Mouse (Mus musculus) T-cell, adult 2 months (primary cell): ENCODE measurements at regions not wholly inside any gene's neighbourhood (a gene's known extent, or its start where the extent isn't known, plus 50 kb on each side); places are given as distances from the start of the nearest gene placed in this dataset.

Experiments
- DNase-seq: peaks from one replicate; pipeline ENCODE4 v3.0.0; 2022; ENCODE audit warnings: low spot score

- DNase-seq, result no peak
Observed at GRCm38 (mm10) chr10:16742246-16742645, 980.8 kb upstream of the Cited2 start.

GRCm38 (mm10) chr10:16751546-16751945 lies 971.5 kb upstream of the Cited2 start:
- DNase-seq, result no peak

GRCm38 (mm10) chr10:16789641-16790243 lies 933.3 kb upstream of the Cited2 start:
- DNase-seq, result no peak

- no peak for DNase-seq
Observed at GRCm38 (mm10) chr10:16803978-16804377, 919.0 kb upstream of the Cited2 start.

- no peak for DNase-seq
Observed at GRCm38 (mm10) chr10:16810716-16811115, 912.3 kb upstream of the Cited2 start.

GRCm38 (mm10) chr10:16814013-16814412 lies 909.0 kb upstream of the Cited2 start:
- no peak for DNase-seq

GRCm38 (mm10) chr10:16861534-16861933 lies 861.5 kb upstream of the Cited2 start:
- no peak for DNase-seq

GRCm38 (mm10) chr10:16866914-16867313 lies 856.1 kb upstream of the Cited2 start:
- no peak for DNase-seq

GRCm38 (mm10) chr10:16874131-16874530 lies 848.9 kb upstream of the Cited2 start:
- no peak for DNase-seq

- DNase-seq, result no peak
Observed at GRCm38 (mm10) chr10:16878197-16878596, 844.8 kb upstream of the Cited2 start.

- no peak for DNase-seq
Observed at GRCm38 (mm10) chr10:16893316-16893715, 829.7 kb upstream of the Cited2 start.

- no peak for DNase-seq
Observed at GRCm38 (mm10) chr10:16895332-16895731, 827.7 kb upstream of the Cited2 start.

- no peak for DNase-seq
Observed at GRCm38 (mm10) chr10:16922888-16923287, 800.1 kb upstream of the Cited2 start.

GRCm38 (mm10) chr10:16923851-16924250 lies 799.2 kb upstream of the Cited2 start:
- no peak for DNase-seq

GRCm38 (mm10) chr10:16937705-16938104 lies 785.3 kb upstream of the Cited2 start:
- DNase-seq, result no peak

GRCm38 (mm10) chr10:16951636-16952035 lies 771.4 kb upstream of the Cited2 start:
- DNase-seq, result no peak

- no peak for DNase-seq
Observed at GRCm38 (mm10) chr10:16960971-16961370, 762.0 kb upstream of the Cited2 start.

- no peak for DNase-seq
Observed at GRCm38 (mm10) chr10:16962463-16962862, 760.6 kb upstream of the Cited2 start.

- no peak for DNase-seq
Observed at GRCm38 (mm10) chr10:16978770-16979169, 744.2 kb upstream of the Cited2 start.

GRCm38 (mm10) chr10:16990227-16990626 lies 732.8 kb upstream of the Cited2 start:
- no peak for DNase-seq

GRCm38 (mm10) chr10:16993789-16994188 lies 729.2 kb upstream of the Cited2 start:
- DNase-seq, result no peak

- no peak for DNase-seq
Observed at GRCm38 (mm10) chr10:16994526-16994925, 728.5 kb upstream of the Cited2 start.

- no peak for DNase-seq
Observed at GRCm38 (mm10) chr10:16995010-16995409, 728.0 kb upstream of the Cited2 start.

- no peak for DNase-seq
Observed at GRCm38 (mm10) chr10:16996820-16997466, 726.1 kb upstream of the Cited2 start.
